Mouse (Mus musculus) erythroblast, embryonic 14.5 days (primary cell): ENCODE measurements around the gene Fam69b.

Experiments used
- GATA1 ChIP-seq: IDR thresholded peaks from 2 replicates; pipeline ENCODE4 v1.6.1; 2012; ENCODE audit warnings: low read length, inconsistent platforms, mixed read lengths
- TAL1 ChIP-seq: IDR thresholded peaks from 3 replicates; pipeline ENCODE4 v1.6.1; 2012; ENCODE audit warnings: low read length, inconsistent platforms, mixed read lengths

DNA sequence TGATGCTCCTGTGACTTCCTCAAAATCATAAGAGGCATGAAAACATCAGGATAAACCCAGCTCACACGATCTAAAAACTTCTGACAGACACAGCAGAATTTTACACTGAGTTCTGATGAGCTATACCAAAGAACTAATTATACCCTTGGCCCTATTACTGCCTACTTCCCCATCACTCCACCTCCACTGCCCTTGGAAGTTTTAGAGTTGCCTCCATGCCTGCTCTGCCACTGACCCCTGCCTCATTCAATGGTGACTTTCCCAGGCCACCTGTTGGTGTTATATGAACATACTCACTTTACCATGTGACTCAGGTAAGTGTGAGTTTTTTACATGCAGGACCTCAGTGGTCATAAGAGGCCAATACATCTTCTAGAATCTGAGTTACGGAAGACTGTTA lies 29.2 kb downstream of the Fam69b start:
- TF ChIP-seq TAL1, result no peak
- TF ChIP-seq GATA1, result no peak
